Mouse (Mus musculus) adrenal gland, adult 8-10 months (tissue): Measurements from ENCODE around the gene Lekr1. TPM values are rescaled to one million over a fixed set of nuclear protein-coding genes. Genes with fewer than 3 reads are reported as not detected.

Source experiments
- microRNA-seq, 2 experiments: library from miRNA; unstranded; fragments of <30 nt; microRNA quantifications; one replicate each; pipeline ENCODE4 v1.2.0; 2022
- total RNA-seq, 4 experiments: library from RNA; stranded (reverse); gene quantifications; 2 replicates each; pipeline ENCODE4 v1.2.4; 2022

Lekr1 gene
- total RNA-seq, 4 experiments from 2014 or later: 2.3 to 3.8 (median 3.1) TPM

Small RNA genes within 50 kb of the gene (microRNA-seq; reads per million reads assigned to microRNA genes)
- gene Mir8120: 0.17 to 0.18 reads per million in 2 experiments

Other genes starting within 250 kb of the Lekr1 start
- gene Tiparp, start 137.8 kb upstream of the Lekr1 start, total RNA-seq: 10 to 100 TPM in 3 of 4 experiments, 1 to 10 TPM in 1; 8.5 to 13.0 (median 11.4) TPM